Mouse (Mus musculus) thymus, adult 2 months (tissue): ENCODE data around the gene Dkkl1. TPM values are rescaled to one million over a fixed set of nuclear protein-coding genes. Genes with fewer than 3 reads are reported as not detected.

Experiments used
- DNase-seq: peaks from one replicate; pipeline ENCODE4 v3.0.0; 2021
- H3K27ac ChIP-seq: fragments of 200-500 bp; 2 replicates; pipeline ENCODE4 v1.5.1; 2012; ENCODE audit warnings: low read length, control low read depth; ENCODE audit not compliant: control insufficient read depth, insufficient read depth
- H3K27me3 ChIP-seq: fragments of 200-500 bp; 2 replicates; pipeline ENCODE4 v1.6.1; 2012; ENCODE audit warnings: mild to moderate bottlenecking, low read length, moderate library complexity, mixed read lengths; ENCODE audit not compliant: control insufficient read depth, insufficient read depth
- H3K36me3 ChIP-seq: fragments of 200-500 bp; 2 replicates; pipeline ENCODE4 v1.6.1; 2012; ENCODE audit warnings: mild to moderate bottlenecking, low read length, moderate library complexity; ENCODE audit not compliant: control insufficient read depth, insufficient read depth
- H3K4me1 ChIP-seq: fragments of 200-500 bp; replicated peaks from 2 replicates; pipeline ENCODE4 v1.6.1; 2012; ENCODE audit warnings: low read length; ENCODE audit not compliant: control insufficient read depth, insufficient read depth
- H3K4me3 ChIP-seq: fragments of 200-500 bp; 2 replicates; pipeline ENCODE4 v1.5.1; 2012; ENCODE audit warnings: mild to moderate bottlenecking, low read length, control low read depth, moderate library complexity; ENCODE audit not compliant: control insufficient read depth, insufficient read depth
- CTCF ChIP-seq: fragments of 200-500 bp; IDR thresholded peaks from 2 replicates; pipeline ENCODE4 v1.5.1; 2012; ENCODE audit warnings: mild to moderate bottlenecking, control low read depth, low read length, moderate library complexity, borderline replicate concordance; ENCODE audit not compliant: control insufficient read depth, poor library complexity, insufficient read depth; ENCODE audit errors: extremely low read depth
- POLR2A ChIP-seq: fragments of 200-500 bp; IDR thresholded peaks from 2 replicates; pipeline ENCODE4 v1.6.1; 2012; ENCODE audit warnings: mild to moderate bottlenecking, low read length, control low read depth, moderate library complexity; ENCODE audit not compliant: control insufficient read depth, poor library complexity, insufficient read depth; ENCODE audit errors: extremely low read depth
- WGBS: fragments of 180-500 bp; shearing (Covaris S2); methylation state at CpG from one replicate; pipeline ENCODE4 v1.1.7; 2018; 5-methylcytosine and 5-hydroxymethylcytosine counted together
- polyA plus RNA-seq: library from polyadenylated mRNA; depleted of rRNA; stranded (reverse); fragments of >200 nt; gene quantifications from 2 replicates; pipeline ENCODE4 v1.2.3, GENCODE M21; 2012

The Dkkl1 gene
- polyA plus RNA-seq, 1 experiment = 3.5 TPM

- H3K36me3 ChIP-seq = no peaks in the 10 kb centered on the region
- no peak for DNase-seq
- TF ChIP-seq CTCF (no peak), POLR2A (no peak)
- H3K27ac ChIP-seq = no peak overlapping the region
- H3K4me1 ChIP-seq = peaks cover 6% of the 10 kb centered on the region; the same call in 1 of the 2 replicates
- H3K27me3 ChIP-seq = peaks cover 4% of the 10 kb centered on the region
- H3K4me3 ChIP-seq = no peak overlapping the region
- WGBS = 87% methylated on average over 7 of the region's 7 CpGs
Observed at GRCm38 (mm10) chr7:45185921-45186320, 26.0 kb downstream of the Dkkl1 start.

GRCm38 (mm10) chr7:45183672-45184071 is 28.3 kb downstream of the Dkkl1 start:
- Histone ChIP-seq H3K27me3 (peaks cover 14% of the 10 kb centered on the region), H3K36me3 (no peaks in the 10 kb centered on the region), H3K4me1 (peaks cover 6% of the 10 kb centered on the region; the same call in 1 of the 2 replicates), H3K27ac (no peak overlapping the region), H3K4me3 (no peak overlapping the region)
- no peak for DNase-seq
- no peak for TF ChIP-seq CTCF
- TF ChIP-seq POLR2A = no peak
- 89% methylated on average over 7 of the region's 7 CpGs for WGBS

GRCm38 (mm10) chr7:45182606-45183005 is 29.3 kb downstream of the Dkkl1 start:
- Histone ChIP-seq H3K27me3 (peaks cover 14% of the 10 kb centered on the region), H3K4me3 (peak overlapping the region; percentile 20; the same call in 1 of the 2 replicates), H3K27ac (no peak overlapping the region), H3K36me3 (no peaks in the 10 kb centered on the region), H3K4me1 (peaks cover 6% of the 10 kb centered on the region; the same call in 1 of the 2 replicates)
- DNase-seq = no peak
- WGBS = 18% methylated on average over 11 of the region's 11 CpGs
- TF ChIP-seq POLR2A = no peak

- Histone ChIP-seq H3K4me3 (peak overlapping the region; percentile 20; the same call in 1 of the 2 replicates), H3K4me1 (peaks cover 6% of the 10 kb centered on the region; the same call in 1 of the 2 replicates), H3K27me3 (peaks cover 15% of the 10 kb centered on the region), H3K27ac (no peak overlapping the region), H3K36me3 (no peaks in the 10 kb centered on the region)
- peak; percentile 41; the same call in 1 of the 2 replicates for TF ChIP-seq CTCF
- TF ChIP-seq POLR2A = peak; percentile 47; the same call in 1 of the 2 replicates
- peak; percentile 86 for DNase-seq
- WGBS = 1% methylated on average over 34 of the region's 34 CpGs
Observed at GRCm38 (mm10) chr7:45182199-45182601, 29.7 kb downstream of the Dkkl1 start.

GRCm38 (mm10) chr7:45181540-45181939 is 30.4 kb downstream of the Dkkl1 start:
- WGBS = 10% methylated on average over 35 of the region's 35 CpGs
- TF ChIP-seq CTCF = no peak
- no peak for TF ChIP-seq POLR2A
- H3K27ac ChIP-seq = no peak overlapping the region
- H3K36me3 ChIP-seq = no peaks in the 10 kb centered on the region
- peaks cover 6% of the 10 kb centered on the region; the same call in 1 of the 2 replicates for H3K4me1 ChIP-seq
- no peak overlapping the region for H3K4me3 ChIP-seq
- peaks cover 21% of the 10 kb centered on the region for H3K27me3 ChIP-seq
- DNase-seq = no peak

GRCm38 (mm10) chr7:45180896-45181477 is 31.0 kb downstream of the Dkkl1 start, which contains the start of gene Pth2:
Gene Pth2 (plus strand): TSS chr7:45180995.
- WGBS = 38% methylated on average over 20 of the region's 20 CpGs
- TF ChIP-seq CTCF = no peak
- no peak for TF ChIP-seq POLR2A
- Histone ChIP-seq H3K4me1 (peaks cover 6% of the 10 kb centered on the region; the same call in 1 of the 2 replicates), H3K36me3 (no peaks in the 10 kb centered on the region), H3K27me3 (peaks cover 27% of the 10 kb centered on the region), H3K4me3 (no peak within 1 kb of the TSS), H3K27ac (no peak within 1 kb of the TSS)
- DNase-seq = no peak

GRCm38 (mm10) chr7:45179469-45179868 is 32.5 kb downstream of the Dkkl1 start, which contains the start of gene Gfy:
Gene Gfy (minus strand): TSS chr7:45179569.
- TF ChIP-seq CTCF (no peak), POLR2A (no peak)
- no peak within 1 kb of the TSS for H3K27ac ChIP-seq
- H3K4me1 ChIP-seq = peaks cover 6% of the 10 kb centered on the region; the same call in 1 of the 2 replicates
- no peak within 1 kb of the TSS for H3K4me3 ChIP-seq
- DNase-seq = no peak
- peaks cover 38% of the 10 kb centered on the region for H3K27me3 ChIP-seq
- H3K36me3 ChIP-seq = no peaks in the 10 kb centered on the region
- WGBS = 40% methylated on average over 7 of the region's 7 CpGs
